Comparison of ENCODE assay signal across 9 mouse cellular contexts in genomic region chr11:52046446-52047165, GRCm38 (mm10). TPM values are rescaled to one million over a fixed set of nuclear protein-coding genes. Genes with fewer than 3 reads are reported as not detected.
DNase-seq lines count a peak whose midpoint lies in the region; ATAC-seq and TF ChIP-seq lines count a peak whose summit lies in the region.
"Had no signal": no experiment of that assay in that cellular context is flagged by ENCODE, and none has a peak within 500 bp of the region (broad histone marks: within the 10 kb centered on the region; RNA-seq: fewer than 3 reads in every experiment).

No protein-coding gene starts in this region.

- DNase-seq in kidney, adult 2 months = peak; percentile 60
- peak; percentile 22 for DNase-seq in ES-CJ7 (ENCODE audit: low read depth, low spot score)
- DNase-seq in embryo, embryonic 10.5 days (ENCODE audit: low spot score) = peak; percentile 14
- peak; percentile 20 for DNase-seq in mesoderm, embryonic 11.5 days (ENCODE audit: low read depth, low spot score)
- DNase-seq in right cerebral cortex, postnatal 25 days = no peak
- no peak for DNase-seq in testis, postnatal 10 days (ENCODE audit: low spot score)

- no peak overlapping the region for H3K4me2 ChIP-seq in kidney, embryonic 14.5 days (replicated peaks; ENCODE audit: low read depth, low read length)

- H3K9ac ChIP-seq in kidney, embryonic 14.5 days (ENCODE audit: low read depth, low read length) = no peak overlapping the region

- ATAC-seq in kidney, embryonic 14.5 days (ENCODE audit: low FRiP score, low TSS enrichment) = no peak
- ATAC-seq in frontal cortex, adult (ENCODE audit: low TSS enrichment) = no peak
- ATAC-seq: forebrain, embryonic 16.5 days had no signal

- no peak overlapping the region for H3K27ac ChIP-seq in kidney, adult 2 months (ENCODE audit: insufficient read depth, low read depth, low read length)
- H3K27ac ChIP-seq in kidney, embryonic 14.5 days (ENCODE audit: low read depth, low read length) = no peak overlapping the region

- no peak overlapping the region for H3K4me3 ChIP-seq in kidney, adult 2 months (ENCODE audit: insufficient read depth, low read depth, low read length)
- H3K4me3 ChIP-seq in kidney, embryonic 14.5 days (ENCODE audit: low read length) = no peak overlapping the region

- no peaks in the 10 kb centered on the region for H3K27me3 ChIP-seq in kidney, adult 2 months (replicated peaks; ENCODE audit: control insufficient read depth, insufficient read depth, low read length)
- no peaks in the 10 kb centered on the region for H3K27me3 ChIP-seq in kidney, embryonic 14.5 days (ENCODE audit: control insufficient read depth, insufficient read depth, low read length)

- TF ChIP-seq CTCF in kidney, adult 2 months (conservative IDR thresholded peaks at IDR 0.05; ENCODE audit: insufficient read depth, insufficient read length, low read depth, low read length) = no peak

- H3K4me1 ChIP-seq in kidney, adult 2 months (ENCODE audit: control insufficient read depth, insufficient read depth, low read length) = peaks cover 3% of the 10 kb centered on the region; the same call in 1 of the 2 replicates
- no peaks in the 10 kb centered on the region for H3K4me1 ChIP-seq in kidney, embryonic 14.5 days (ENCODE audit: control insufficient read depth, insufficient read depth, low read length)

- H3K36me3 ChIP-seq in kidney, adult 2 months (ENCODE audit: control insufficient read depth, insufficient read depth, low read length) = no peaks in the 10 kb centered on the region
- H3K36me3 ChIP-seq in kidney, embryonic 14.5 days (ENCODE audit: control insufficient read depth, insufficient read depth, low read length) = no peaks in the 10 kb centered on the region

- WGBS in kidney, adult 2 months = 44% methylated on average over 4 of the region's 4 CpGs
- WGBS in kidney, embryonic 14.5 days = 35% methylated on average over 4 of the region's 4 CpGs

- no peak for TF ChIP-seq POLR2A in kidney, adult 2 months (IDR thresholded peaks at IDR 0.05; ENCODE audit: low read depth, low read length)

- no peaks in the 10 kb centered on the region for H3K9me3 ChIP-seq in kidney, embryonic 14.5 days (ENCODE audit: control insufficient read depth, low read length)

RNA-seq across cellular contexts. Expression of gene Cdkl3, which starts 42.6 kb away (rescaled TPM):
- polyA plus RNA-seq in kidney, adult 2 months (2012; rRNA removed) = 1.6 and 1.8 TPM in 2 replicates
- polyA plus RNA-seq in kidney, embryonic 14.5 days (2014; fragmentation: Nextera tagmentation; extraction: Ambion mirVana) = 9.7 and 10.1 TPM in 2 replicates

RNA-seq across cellular contexts. Expression of gene Ube2b, which starts 46.0 kb away (rescaled TPM):
- 48.5 and 70.9 TPM in 2 replicates for polyA plus RNA-seq in kidney, adult 2 months (2012; rRNA removed)
- 149 and 215 TPM in 2 replicates for polyA plus RNA-seq in kidney, embryonic 14.5 days (2014; fragmentation: Nextera tagmentation; extraction: Ambion mirVana)

RNA-seq across cellular contexts. Expression of gene Ppp2ca, which starts 51.9 kb away (rescaled TPM):
- polyA plus RNA-seq in kidney, adult 2 months (2012; rRNA removed) = 30.9 and 38.0 TPM in 2 replicates
- 83.4 and 110 TPM in 2 replicates for polyA plus RNA-seq in kidney, embryonic 14.5 days (2014; fragmentation: Nextera tagmentation; extraction: Ambion mirVana)

Comparison
In these comparisons a context has a peak if more than half of its experiments do, and no peak if none do; other contexts are left out.
1. DNase-seq: peak in kidney, adult 2 months (single experiment), ES-CJ7 (single experiment), embryo, embryonic 10.5 days (single experiment) and mesoderm, embryonic 11.5 days (single experiment); none in right cerebral cortex, postnatal 25 days (single experiment) and testis, postnatal 10 days (single experiment).